Mouse (Mus musculus): ENCODE measurements around the gene Gas2l1. TPM values are rescaled to one million over a fixed set of nuclear protein-coding genes. Genes with fewer than 3 reads are reported as not detected.
A peak's percentile ranks its signal among the peaks of the same experiment; 100 is the strongest.

Gas2l1 gene
- polyA plus RNA-seq, 1 experiment from 2014 or later = 47.3 TPM

DNA sequence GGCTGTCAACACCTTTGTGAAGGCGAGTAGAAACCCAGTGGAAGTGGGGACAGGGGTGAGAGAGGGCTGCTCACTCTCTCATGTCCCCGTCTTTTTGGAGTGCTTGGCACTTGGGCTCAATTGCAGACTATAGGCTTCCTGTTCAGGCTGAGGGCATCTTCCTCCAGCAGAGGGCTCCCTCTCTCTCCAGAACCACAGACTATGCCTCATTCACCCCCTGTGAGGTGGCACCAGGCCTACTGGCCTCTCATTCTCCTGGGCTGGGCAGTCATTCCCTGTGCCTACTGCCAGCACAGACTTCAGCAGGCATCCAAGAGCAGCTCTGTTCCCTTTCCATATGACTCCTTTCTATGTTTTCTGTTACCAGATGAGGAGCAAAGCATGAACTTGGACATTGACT, 49.4 kb downstream of the Gas2l1 start:
- H3K36me3 ChIP-seq (ENCODE audit: control insufficient read depth, insufficient read depth, low read length) = peaks cover 73% of the 10 kb centered on the region
- no peak overlapping the region for H3K4me3 ChIP-seq (ENCODE audit: low read length)
- H3K4me2 ChIP-seq (replicated peaks; ENCODE audit: low read depth, low read length) = no peak overlapping the region
- H3K9ac ChIP-seq (ENCODE audit: low read depth, low read length) = no peak overlapping the region
- no peaks in the 10 kb centered on the region for H3K27me3 ChIP-seq (ENCODE audit: control insufficient read depth, insufficient read depth, low read length)
- 0 out of 2 replicates have a peak, but pooled peaks have one; percentile 46 for ATAC-seq (ENCODE audit: low FRiP score, low TSS enrichment)
- H3K27ac ChIP-seq (ENCODE audit: low read depth, low read length) = no peak overlapping the region
- no peaks in the 10 kb centered on the region for H3K9me3 ChIP-seq (ENCODE audit: control insufficient read depth, low read length)
- 61% methylated on average over 2 of the region's 2 CpGs for WGBS
- no peaks in the 10 kb centered on the region for H3K4me1 ChIP-seq (ENCODE audit: control insufficient read depth, insufficient read depth, low read length)

GRCm38 (mm10) chr11:5012213-5012715, 52.9 kb downstream of the Gas2l1 start:
- no peak overlapping the region for H3K4me2 ChIP-seq (replicated peaks; ENCODE audit: low read depth, low read length)
- no peak for ATAC-seq (ENCODE audit: low FRiP score, low TSS enrichment)

GRCm38 (mm10) chr11:5011480-5011879, 53.6 kb downstream of the Gas2l1 start:
- Histone ChIP-seq H3K4me1 (ENCODE audit: control insufficient read depth, insufficient read depth, low read length) (no peaks in the 10 kb centered on the region), H3K9me3 (ENCODE audit: control insufficient read depth, low read length) (no peaks in the 10 kb centered on the region), H3K27ac (ENCODE audit: low read depth, low read length) (no peak overlapping the region), H3K9ac (ENCODE audit: low read depth, low read length) (no peak overlapping the region), H3K4me2 (replicated peaks; ENCODE audit: low read depth, low read length) (no peak overlapping the region), H3K27me3 (ENCODE audit: control insufficient read depth, insufficient read depth, low read length) (no peaks in the 10 kb centered on the region), H3K36me3 (ENCODE audit: control insufficient read depth, insufficient read depth, low read length) (peaks cover 38% of the 10 kb centered on the region), H3K4me3 (ENCODE audit: low read length) (no peak overlapping the region)
- no peak for ATAC-seq (ENCODE audit: low FRiP score, low TSS enrichment)
- 88% methylated on average over 1 of the region's 1 CpGs for WGBS

More at GRCm38 (mm10) chr11:5012213-5012715, 52.9 kb downstream of the Gas2l1 start:
- H3K36me3 ChIP-seq (ENCODE audit: control insufficient read depth, insufficient read depth, low read length) = peaks cover 46% of the 10 kb centered on the region
- no peak overlapping the region for H3K4me3 ChIP-seq (ENCODE audit: low read length)
- no peak overlapping the region for H3K27ac ChIP-seq (ENCODE audit: low read depth, low read length)
- WGBS = 82% methylated on average over 5 of the region's 5 CpGs
- no peaks in the 10 kb centered on the region for H3K27me3 ChIP-seq (ENCODE audit: control insufficient read depth, insufficient read depth, low read length)
- no peaks in the 10 kb centered on the region for H3K4me1 ChIP-seq (ENCODE audit: control insufficient read depth, insufficient read depth, low read length)
- H3K9me3 ChIP-seq (ENCODE audit: control insufficient read depth, low read length) = no peaks in the 10 kb centered on the region
- no peak overlapping the region for H3K9ac ChIP-seq (ENCODE audit: low read depth, low read length)

DNA sequence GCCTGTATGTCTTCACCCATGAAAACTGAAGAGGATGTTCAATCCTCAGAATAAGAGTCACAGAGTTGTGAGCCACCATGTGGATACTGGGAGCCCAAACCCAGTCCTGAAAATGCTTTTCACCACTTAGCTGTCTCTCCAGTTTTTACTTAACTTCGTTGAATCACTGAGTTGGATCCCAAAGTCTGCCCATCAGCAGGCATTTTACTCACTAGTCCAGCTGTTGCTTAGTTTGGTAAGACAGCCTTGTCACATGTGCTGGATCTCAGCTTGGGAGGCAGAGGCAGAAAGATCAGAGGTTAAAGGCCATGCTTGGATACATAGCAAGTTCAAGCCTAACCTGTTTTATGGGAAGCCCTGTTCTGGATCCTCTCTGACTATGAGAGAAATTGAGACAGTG, 54.9 kb downstream of the Gas2l1 start:
- Histone ChIP-seq H3K4me3 (ENCODE audit: low read length) (no peak overlapping the region), H3K4me2 (replicated peaks; ENCODE audit: low read depth, low read length) (no peak overlapping the region), H3K27me3 (ENCODE audit: control insufficient read depth, insufficient read depth, low read length) (no peaks in the 10 kb centered on the region), H3K4me1 (ENCODE audit: control insufficient read depth, insufficient read depth, low read length) (no peaks in the 10 kb centered on the region), H3K9me3 (ENCODE audit: control insufficient read depth, low read length) (no peaks in the 10 kb centered on the region), H3K36me3 (ENCODE audit: control insufficient read depth, insufficient read depth, low read length) (peaks cover 27% of the 10 kb centered on the region), H3K27ac (ENCODE audit: low read depth, low read length) (no peak overlapping the region), H3K9ac (ENCODE audit: low read depth, low read length) (no peak overlapping the region)
- ATAC-seq (ENCODE audit: low FRiP score, low TSS enrichment) = no peak
- WGBS = 86% methylated on average over 1 of the region's 1 CpGs

GRCm38 (mm10) chr11:5009354-5010074, 55.6 kb downstream of the Gas2l1 start:
- Histone ChIP-seq H3K27ac (ENCODE audit: low read depth, low read length) (no peak overlapping the region), H3K9ac (ENCODE audit: low read depth, low read length) (no peak overlapping the region), H3K4me1 (ENCODE audit: control insufficient read depth, insufficient read depth, low read length) (no peaks in the 10 kb centered on the region), H3K36me3 (ENCODE audit: control insufficient read depth, insufficient read depth, low read length) (peaks cover 21% of the 10 kb centered on the region), H3K4me2 (replicated peaks; ENCODE audit: low read depth, low read length) (no peak overlapping the region), H3K9me3 (ENCODE audit: control insufficient read depth, low read length) (no peaks in the 10 kb centered on the region), H3K4me3 (ENCODE audit: low read length) (no peak overlapping the region), H3K27me3 (ENCODE audit: control insufficient read depth, insufficient read depth, low read length) (no peaks in the 10 kb centered on the region)
- WGBS = 87% methylated on average over 3 of the region's 3 CpGs
- ATAC-seq (ENCODE audit: low FRiP score, low TSS enrichment) = no peak

DNA sequence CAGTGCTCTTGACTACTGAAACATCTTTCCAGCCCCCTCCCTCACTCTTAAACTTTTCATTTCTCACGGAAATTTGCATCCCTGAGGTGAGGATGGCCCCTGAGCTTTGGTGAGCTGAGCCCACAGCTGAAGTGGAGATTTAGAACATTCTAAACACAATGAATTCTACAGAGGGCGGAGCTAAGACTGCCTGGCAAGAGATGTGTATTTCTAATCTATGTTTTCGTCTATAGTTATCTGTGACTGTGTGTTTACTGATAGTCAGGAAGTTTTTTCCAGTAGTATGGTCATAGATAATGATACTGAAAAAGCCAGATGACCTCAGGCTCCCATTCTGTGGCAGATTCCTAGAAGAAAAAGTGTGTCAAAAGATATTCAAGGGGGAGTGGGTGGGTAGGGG, 56.3 kb downstream of the Gas2l1 start:
- no peak overlapping the region for H3K4me3 ChIP-seq (ENCODE audit: low read length)
- H3K36me3 ChIP-seq (ENCODE audit: control insufficient read depth, insufficient read depth, low read length) = peaks cover 16% of the 10 kb centered on the region
- no peaks in the 10 kb centered on the region for H3K9me3 ChIP-seq (ENCODE audit: control insufficient read depth, low read length)
- no peaks in the 10 kb centered on the region for H3K27me3 ChIP-seq (ENCODE audit: control insufficient read depth, insufficient read depth, low read length)
- no peak for ATAC-seq (ENCODE audit: low FRiP score, low TSS enrichment)
- no peak overlapping the region for H3K27ac ChIP-seq (ENCODE audit: low read depth, low read length)
- H3K4me1 ChIP-seq (ENCODE audit: control insufficient read depth, insufficient read depth, low read length) = no peaks in the 10 kb centered on the region
- 87% methylated on average over 3 of the region's 3 CpGs for WGBS
- H3K9ac ChIP-seq (ENCODE audit: low read depth, low read length) = no peak overlapping the region
- H3K4me2 ChIP-seq (replicated peaks; ENCODE audit: low read depth, low read length) = no peak overlapping the region

DNA sequence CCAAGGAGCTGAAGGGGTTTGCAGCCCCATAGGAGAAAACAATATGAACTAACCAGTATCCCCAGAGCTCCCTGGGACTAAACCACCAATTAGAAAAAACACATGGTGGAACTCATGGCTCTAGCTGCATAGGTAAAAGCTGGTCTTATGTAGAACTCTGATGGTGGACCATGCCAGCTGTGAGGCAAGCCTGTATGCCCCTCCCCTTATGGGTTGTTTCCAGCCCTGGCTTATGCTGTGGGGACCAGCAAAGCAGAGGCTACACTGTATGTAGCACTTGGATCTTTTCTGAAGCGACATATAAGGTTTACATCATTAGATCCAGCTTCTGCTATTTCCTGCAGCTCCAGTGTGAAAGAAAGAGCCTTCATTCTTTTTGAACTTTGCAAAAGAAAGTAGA, 57.9 kb downstream of the Gas2l1 start:
- no peaks in the 10 kb centered on the region for H3K4me1 ChIP-seq (ENCODE audit: control insufficient read depth, insufficient read depth, low read length)
- peaks cover 19% of the 10 kb centered on the region; the same call in 1 of the 2 replicates for H3K36me3 ChIP-seq (ENCODE audit: control insufficient read depth, insufficient read depth, low read length)
- H3K4me2 ChIP-seq (replicated peaks; ENCODE audit: low read depth, low read length) = no peak overlapping the region
- ATAC-seq (ENCODE audit: low FRiP score, low TSS enrichment) = no peak
- no peak overlapping the region for H3K4me3 ChIP-seq (ENCODE audit: low read length)
- H3K9ac ChIP-seq (ENCODE audit: low read depth, low read length) = no peak overlapping the region
- no peaks in the 10 kb centered on the region for H3K9me3 ChIP-seq (ENCODE audit: control insufficient read depth, low read length)
- no peaks in the 10 kb centered on the region for H3K27me3 ChIP-seq (ENCODE audit: control insufficient read depth, insufficient read depth, low read length)
- H3K27ac ChIP-seq (ENCODE audit: low read depth, low read length) = no peak overlapping the region
- 92% methylated on average over 1 of the region's 1 CpGs for whole genome bisulfite sequencing

GRCm38 (mm10) chr11:5005528-5005927, 59.6 kb downstream of the Gas2l1 start:
- Histone ChIP-seq H3K27ac (ENCODE audit: low read depth, low read length) (no peak overlapping the region), H3K27me3 (ENCODE audit: control insufficient read depth, insufficient read depth, low read length) (no peaks in the 10 kb centered on the region), H3K9me3 (ENCODE audit: control insufficient read depth, low read length) (no peaks in the 10 kb centered on the region), H3K4me1 (ENCODE audit: control insufficient read depth, insufficient read depth, low read length) (no peaks in the 10 kb centered on the region), H3K4me3 (ENCODE audit: low read length) (no peak overlapping the region), H3K36me3 (ENCODE audit: control insufficient read depth, insufficient read depth, low read length) (peaks cover 16% of the 10 kb centered on the region; the same call in 1 of the 2 replicates), H3K9ac (ENCODE audit: low read depth, low read length) (no peak overlapping the region), H3K4me2 (replicated peaks; ENCODE audit: low read depth, low read length) (no peak overlapping the region)
- WGBS = 94% methylated on average over 2 of the region's 2 CpGs
- ATAC-seq (ENCODE audit: low FRiP score, low TSS enrichment) = no peak

All from kidney, embryonic 14.5 days (tissue).